Mouse (Mus musculus) hindbrain, embryonic 16.5 days (tissue): ENCODE data around the gene Tlr9. TPM values are rescaled to one million over a fixed set of nuclear protein-coding genes. Genes with fewer than 3 reads are reported as not detected.

Experiments
- microRNA counts: library from miRNA; unstranded; fragments of <30 nt; microRNA quantifications from one replicate; lab custom pipeline; 2016
- microRNA-seq: library from miRNA; unstranded; fragments of <30 nt; microRNA quantifications from one replicate; pipeline ENCODE4, GENCODE M21; 2017
- polyA plus RNA-seq: library from polyadenylated mRNA; unstranded; fragments of >200 nt; fragmentation: Nextera tagmentation; extraction: Ambion mirVana; gene quantifications from 2 replicates; pipeline ENCODE4 v1.2.1, GENCODE M21; 2015

Gene Tlr9
- polyA plus RNA-seq, 1 experiment from 2014 or later: 0.04 TPM

MicroRNAs encoded within 50 kb of the gene (microRNA counts, 519-probe panel; counts per million panel counts)
- microRNA mmu-let-7g (lab: Ali Mortazavi, UCI): 4,207 counts per million, percentile 98 among the panel's probes with 10 or more counts

Small RNA genes lying within 50 kb of the gene (microRNA-seq; reads per million reads assigned to microRNA genes)
- 72,606 reads per million, percentile 100 among the genes with 10 or more reads in this experiment for gene Mirlet7g

Other genes with a start within 250 kb of the Tlr9 start
- gene Col6a4, start 125.8 kb upstream of the Tlr9 start, polyA plus RNA-seq: 1.3 and 1.5 TPM in 2 replicates
- gene Glyctk, start 64.5 kb upstream of the Tlr9 start, polyA plus RNA-seq: 2.1 TPM in 2 replicates
- 26.7 and 30.6 TPM in 2 replicates for gene Wdr82, start 51.7 kb upstream of the Tlr9 start, polyA plus RNA-seq
- gene Ppm1m, start 22.9 kb upstream of the Tlr9 start, polyA plus RNA-seq: 20.9 TPM in 2 replicates
- gene Twf2, start 19.5 kb upstream of the Tlr9 start, polyA plus RNA-seq: 49.9 and 50.3 TPM in 2 replicates
- gene Alas1, start 26.1 kb downstream of the Tlr9 start, polyA plus RNA-seq: 105 and 112 TPM in 2 replicates
- 8.9 and 9.7 TPM in 2 replicates for gene Poc1a, start 58.5 kb downstream of the Tlr9 start, polyA plus RNA-seq
- gene Dusp7, start 146.0 kb downstream of the Tlr9 start, polyA plus RNA-seq: 12.5 and 13.1 TPM in 2 replicates
- gene Rpl29, start 206.9 kb downstream of the Tlr9 start, polyA plus RNA-seq: 603 and 620 TPM in 2 replicates
- 26.2 and 26.6 TPM in 2 replicates for gene Acy1, start 215.7 kb downstream of the Tlr9 start, polyA plus RNA-seq
- gene Abhd14b, start 224.9 kb downstream of the Tlr9 start, polyA plus RNA-seq: 12.1 and 13.2 TPM in 2 replicates
- gene Abhd14a, start 225.1 kb downstream of the Tlr9 start, polyA plus RNA-seq: 83.8 and 87.8 TPM in 2 replicates
- 228 and 235 TPM in 2 replicates for gene Pcbp4, start 230.7 kb downstream of the Tlr9 start, polyA plus RNA-seq
- 1.3 and 1.4 TPM in 2 replicates for gene Gpr62, start 243.3 kb downstream of the Tlr9 start, polyA plus RNA-seq